Mouse (Mus musculus): ENCODE data around the gene Itpr2. TPM values are rescaled to one million over a fixed set of nuclear protein-coding genes. Genes with fewer than 3 reads are reported as not detected.

Gene Itpr2
- polyA plus RNA-seq, 1 experiment from 2014 or later: 6.2 TPM

GRCm38 (mm10) chr6:146498416-146498815, 3.6 kb downstream of the Itpr2 start:
- H3K27ac ChIP-seq: no peak overlapping the region
- H3K9ac ChIP-seq: no peak overlapping the region
- no peak overlapping the region for H3K4me3 ChIP-seq (replicated peaks; ENCODE audit: low read length)
- H3K4me2 ChIP-seq (replicated peaks): no peak overlapping the region
- H3K9me3 ChIP-seq (ENCODE audit: control insufficient read depth, low read length): no peaks in the 10 kb centered on the region
- no peaks in the 10 kb centered on the region for H3K36me3 ChIP-seq (replicated peaks; ENCODE audit: control insufficient read depth, insufficient read depth)
- peaks cover 14% of the 10 kb centered on the region for H3K27me3 ChIP-seq (ENCODE audit: control insufficient read depth, insufficient read depth, low read length)
- WGBS: 87% methylated on average over 3 of the region's 3 CpGs
- no peak for DNase-seq (ENCODE audit: low spot score)
- peaks cover 11% of the 10 kb centered on the region for H3K4me1 ChIP-seq (replicated peaks; ENCODE audit: control insufficient read depth, insufficient read depth, low read length)
- ATAC-seq (ENCODE audit: low FRiP score): no peak

GRCm38 (mm10) chr6:146497866-146498265, 4.2 kb downstream of the Itpr2 start:
- Histone ChIP-seq H3K4me1 (replicated peaks; ENCODE audit: control insufficient read depth, insufficient read depth, low read length) (peaks cover 9% of the 10 kb centered on the region), H3K36me3 (replicated peaks; ENCODE audit: control insufficient read depth, insufficient read depth) (no peaks in the 10 kb centered on the region), H3K9ac (no peak overlapping the region), H3K9me3 (ENCODE audit: control insufficient read depth, low read length) (no peaks in the 10 kb centered on the region), H3K27ac (no peak overlapping the region), H3K4me2 (replicated peaks) (no peak overlapping the region), H3K27me3 (ENCODE audit: control insufficient read depth, insufficient read depth, low read length) (peaks cover 9% of the 10 kb centered on the region), H3K4me3 (replicated peaks; ENCODE audit: low read length) (no peak overlapping the region)
- ATAC-seq (ENCODE audit: low FRiP score): no peak
- DNase-seq (ENCODE audit: low spot score): no peak
- WGBS: 78% methylated on average over 4 of the region's 4 CpGs

GRCm38 (mm10) chr6:146497435-146497834, 4.6 kb downstream of the Itpr2 start:
- Histone ChIP-seq H3K9me3 (ENCODE audit: control insufficient read depth, low read length) (no peaks in the 10 kb centered on the region), H3K4me1 (replicated peaks; ENCODE audit: control insufficient read depth, insufficient read depth, low read length) (peaks cover 4% of the 10 kb centered on the region; the same call in 1 of the 2 replicates), H3K27me3 (ENCODE audit: control insufficient read depth, insufficient read depth, low read length) (peaks cover 8% of the 10 kb centered on the region), H3K4me3 (replicated peaks; ENCODE audit: low read length) (no peak overlapping the region), H3K4me2 (replicated peaks) (no peak overlapping the region), H3K36me3 (replicated peaks; ENCODE audit: control insufficient read depth, insufficient read depth) (no peaks in the 10 kb centered on the region), H3K9ac (no peak overlapping the region), H3K27ac (no peak overlapping the region)
- no peak for DNase-seq (ENCODE audit: low spot score)
- ATAC-seq (ENCODE audit: low FRiP score): no peak
- WGBS: 84% methylated on average over 3 of the region's 3 CpGs

DNA sequence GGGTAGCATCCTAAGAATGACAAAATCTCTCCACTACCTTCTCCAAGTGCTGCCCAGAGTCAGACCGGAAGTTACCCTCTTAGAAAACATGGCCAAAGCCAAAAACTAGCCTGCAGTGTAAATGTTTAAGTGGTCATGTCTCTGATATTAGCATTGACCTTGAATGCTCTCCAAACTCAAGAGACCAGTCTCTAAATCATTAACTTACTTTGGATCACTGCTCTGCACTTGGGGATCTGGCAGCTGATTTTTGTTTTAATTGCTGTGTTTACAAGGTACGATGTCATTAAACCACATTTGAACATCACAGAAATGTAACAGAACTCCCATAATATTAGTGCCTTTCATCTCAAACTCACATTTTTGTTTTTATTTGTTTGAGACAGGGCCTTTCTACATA, 10.3 kb downstream of the Itpr2 start:
- H3K36me3 ChIP-seq (replicated peaks; ENCODE audit: control insufficient read depth, insufficient read depth): no peaks in the 10 kb centered on the region
- H3K4me2 ChIP-seq (replicated peaks): no peak overlapping the region
- no peaks in the 10 kb centered on the region for H3K9me3 ChIP-seq (ENCODE audit: control insufficient read depth, low read length)
- no peaks in the 10 kb centered on the region for H3K27me3 ChIP-seq (ENCODE audit: control insufficient read depth, insufficient read depth, low read length)
- no peak overlapping the region for H3K27ac ChIP-seq
- H3K9ac ChIP-seq: no peak overlapping the region
- 90% methylated on average over 2 of the region's 2 CpGs for WGBS
- H3K4me1 ChIP-seq (replicated peaks; ENCODE audit: control insufficient read depth, insufficient read depth, low read length): no peaks in the 10 kb centered on the region
- H3K4me3 ChIP-seq (replicated peaks; ENCODE audit: low read length): no peak overlapping the region
- no peak for ATAC-seq (ENCODE audit: low FRiP score)
- DNase-seq (ENCODE audit: low spot score): no peak

GRCm38 (mm10) chr6:146490416-146490960, 11.5 kb downstream of the Itpr2 start:
- Histone ChIP-seq H3K9me3 (ENCODE audit: control insufficient read depth, low read length) (no peaks in the 10 kb centered on the region), H3K9ac (no peak overlapping the region), H3K4me1 (replicated peaks; ENCODE audit: control insufficient read depth, insufficient read depth, low read length) (no peaks in the 10 kb centered on the region), H3K36me3 (replicated peaks; ENCODE audit: control insufficient read depth, insufficient read depth) (no peaks in the 10 kb centered on the region), H3K27ac (no peak overlapping the region), H3K27me3 (ENCODE audit: control insufficient read depth, insufficient read depth, low read length) (no peaks in the 10 kb centered on the region), H3K4me2 (replicated peaks) (no peak overlapping the region), H3K4me3 (replicated peaks; ENCODE audit: low read length) (no peak overlapping the region)
- WGBS: 85% methylated on average over 9 of the region's 9 CpGs
- DNase-seq (ENCODE audit: low spot score) (no peak), ATAC-seq (ENCODE audit: low FRiP score) (no peak)

GRCm38 (mm10) chr6:146489841-146490240, 12.2 kb downstream of the Itpr2 start:
- H3K9me3 ChIP-seq (ENCODE audit: control insufficient read depth, low read length): no peaks in the 10 kb centered on the region
- ATAC-seq (ENCODE audit: low FRiP score) (no peak), DNase-seq (ENCODE audit: low spot score) (no peak)
- no peaks in the 10 kb centered on the region for H3K27me3 ChIP-seq (ENCODE audit: control insufficient read depth, insufficient read depth, low read length)
- no peaks in the 10 kb centered on the region for H3K4me1 ChIP-seq (replicated peaks; ENCODE audit: control insufficient read depth, insufficient read depth, low read length)
- no peak overlapping the region for H3K27ac ChIP-seq
- no peaks in the 10 kb centered on the region for H3K36me3 ChIP-seq (replicated peaks; ENCODE audit: control insufficient read depth, insufficient read depth)
- 89% methylated on average over 6 of the region's 6 CpGs for whole genome bisulfite sequencing
- H3K9ac ChIP-seq: no peak overlapping the region
- H3K4me3 ChIP-seq (replicated peaks; ENCODE audit: low read length): no peak overlapping the region
- H3K4me2 ChIP-seq (replicated peaks): no peak overlapping the region

DNA sequence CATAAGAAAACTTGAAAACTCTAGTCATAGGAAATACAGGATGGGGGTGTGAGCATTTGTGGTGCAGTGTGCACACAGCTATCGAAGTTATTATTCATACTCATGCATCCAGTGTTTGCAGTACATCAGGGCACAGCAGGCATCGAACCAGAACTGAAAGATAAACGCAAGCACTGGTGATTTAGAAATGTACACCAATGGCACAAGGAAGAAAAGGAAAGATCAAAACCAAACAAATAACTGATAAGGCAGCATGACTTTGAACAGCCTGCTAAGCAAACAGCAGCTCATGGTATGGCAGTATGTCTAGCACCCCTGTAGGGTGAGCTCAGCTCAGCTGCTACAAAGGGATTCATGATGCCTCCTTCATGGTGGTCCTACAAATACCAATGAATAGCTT, 13.3 kb downstream of the Itpr2 start:
- no peak for DNase-seq (ENCODE audit: low spot score)
- Histone ChIP-seq H3K9ac (no peak overlapping the region), H3K36me3 (replicated peaks; ENCODE audit: control insufficient read depth, insufficient read depth) (no peaks in the 10 kb centered on the region), H3K27me3 (ENCODE audit: control insufficient read depth, insufficient read depth, low read length) (no peaks in the 10 kb centered on the region), H3K4me1 (replicated peaks; ENCODE audit: control insufficient read depth, insufficient read depth, low read length) (no peaks in the 10 kb centered on the region), H3K9me3 (ENCODE audit: control insufficient read depth, low read length) (no peaks in the 10 kb centered on the region), H3K4me3 (replicated peaks; ENCODE audit: low read length) (no peak overlapping the region), H3K4me2 (replicated peaks) (no peak overlapping the region), H3K27ac (no peak overlapping the region)
- 75% methylated on average over 3 of the region's 3 CpGs for WGBS
- no peak for ATAC-seq (ENCODE audit: low FRiP score)

DNA sequence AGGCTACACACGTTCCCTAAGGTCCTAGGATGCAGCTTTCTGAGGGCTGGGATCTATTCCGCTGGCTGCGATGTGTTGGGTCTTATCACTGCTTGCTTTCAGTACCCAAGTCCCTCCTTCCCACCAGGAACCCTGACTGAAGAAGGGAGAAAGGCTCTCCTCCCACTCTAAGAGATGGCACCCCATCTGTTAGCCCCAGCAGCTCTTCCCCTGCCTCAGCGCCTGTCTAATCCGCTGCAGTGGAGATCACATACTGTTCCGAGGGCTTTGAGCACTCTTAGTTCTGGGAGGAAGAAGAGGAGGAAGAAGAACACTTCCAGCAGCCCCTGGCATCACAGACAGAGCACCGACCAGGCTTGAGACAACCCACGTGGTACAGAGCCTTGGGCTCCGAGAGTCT, 14.9 kb downstream of the Itpr2 start:
- Histone ChIP-seq H3K4me2 (replicated peaks) (no peak overlapping the region), H3K36me3 (replicated peaks; ENCODE audit: control insufficient read depth, insufficient read depth) (no peaks in the 10 kb centered on the region), H3K27ac (no peak overlapping the region), H3K9ac (no peak overlapping the region), H3K27me3 (ENCODE audit: control insufficient read depth, insufficient read depth, low read length) (no peaks in the 10 kb centered on the region), H3K4me3 (replicated peaks; ENCODE audit: low read length) (no peak overlapping the region), H3K4me1 (replicated peaks; ENCODE audit: control insufficient read depth, insufficient read depth, low read length) (no peaks in the 10 kb centered on the region), H3K9me3 (ENCODE audit: control insufficient read depth, low read length) (no peaks in the 10 kb centered on the region)
- WGBS: 81% methylated on average over 9 of the region's 9 CpGs
- no peak for ATAC-seq (ENCODE audit: low FRiP score)
- no peak for DNase-seq (ENCODE audit: low spot score)

DNA sequence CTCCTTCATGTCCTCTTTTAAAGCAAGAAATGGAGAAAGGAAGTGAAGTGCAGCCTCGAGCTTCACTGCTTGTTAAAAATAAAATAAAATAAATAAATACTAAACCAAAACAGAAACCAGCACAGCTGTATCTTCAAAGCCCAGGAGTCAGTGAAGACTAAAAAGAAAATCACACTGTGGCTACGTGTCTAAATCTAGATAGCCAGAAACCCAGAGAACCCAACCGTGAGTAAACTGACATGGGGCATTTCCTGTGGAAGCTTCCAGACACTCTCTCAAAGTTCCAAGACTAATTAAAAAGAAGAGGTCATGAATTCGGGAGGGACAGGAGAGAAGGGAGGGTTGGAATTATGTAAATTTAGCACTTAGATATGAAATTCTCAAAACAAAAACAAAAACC, 15.9 kb downstream of the Itpr2 start:
- no peaks in the 10 kb centered on the region for H3K4me1 ChIP-seq (replicated peaks; ENCODE audit: control insufficient read depth, insufficient read depth, low read length)
- H3K27me3 ChIP-seq (ENCODE audit: control insufficient read depth, insufficient read depth, low read length): no peaks in the 10 kb centered on the region
- no peaks in the 10 kb centered on the region for H3K9me3 ChIP-seq (ENCODE audit: control insufficient read depth, low read length)
- whole genome bisulfite sequencing: 71% methylated on average over 4 of the region's 4 CpGs
- H3K27ac ChIP-seq: no peak overlapping the region
- no peaks in the 10 kb centered on the region for H3K36me3 ChIP-seq (replicated peaks; ENCODE audit: control insufficient read depth, insufficient read depth)
- H3K4me3 ChIP-seq (replicated peaks; ENCODE audit: low read length): no peak overlapping the region
- DNase-seq (ENCODE audit: low spot score): no peak
- no peak overlapping the region for H3K9ac ChIP-seq
- H3K4me2 ChIP-seq (replicated peaks): no peak overlapping the region
- ATAC-seq (ENCODE audit: low FRiP score): no peak

- no peak overlapping the region for H3K4me2 ChIP-seq (replicated peaks)
- WGBS: 79% methylated on average over 6 of the region's 6 CpGs
- no peak overlapping the region for H3K27ac ChIP-seq
- H3K27me3 ChIP-seq (ENCODE audit: control insufficient read depth, insufficient read depth, low read length): no peaks in the 10 kb centered on the region
- DNase-seq (ENCODE audit: low spot score) (no peak), ATAC-seq (ENCODE audit: low FRiP score) (no peak)
- H3K36me3 ChIP-seq (replicated peaks; ENCODE audit: control insufficient read depth, insufficient read depth): no peaks in the 10 kb centered on the region
- no peak overlapping the region for H3K4me3 ChIP-seq (replicated peaks; ENCODE audit: low read length)
- H3K9ac ChIP-seq: no peak overlapping the region
- H3K9me3 ChIP-seq (ENCODE audit: control insufficient read depth, low read length): no peaks in the 10 kb centered on the region
- no peaks in the 10 kb centered on the region for H3K4me1 ChIP-seq (replicated peaks; ENCODE audit: control insufficient read depth, insufficient read depth, low read length)
Observed at GRCm38 (mm10) chr6:146481441-146481840, 20.6 kb downstream of the Itpr2 start.

Measured in hindbrain, embryonic 14.5 days (tissue).